Mouse (Mus musculus) kidney, embryonic 14.5 days (tissue): ENCODE measurements around the gene Trim63. TPM values are rescaled to one million over a fixed set of nuclear protein-coding genes. Genes with fewer than 3 reads are reported as not detected.

Experiments used
- polyA plus RNA-seq: library from polyadenylated mRNA; unstranded; fragments of >200 nt; fragmentation: Nextera tagmentation; extraction: Ambion mirVana; gene quantifications from 2 replicates; pipeline ENCODE4 v1.2.1, GENCODE M21; 2014

Gene Trim63
- polyA plus RNA-seq, 1 experiment from 2014 or later, result 0.88 TPM

Other genes with a start within 250 kb of the Trim63 start
- gene Cd52, start 220.0 kb upstream of the Trim63 start, polyA plus RNA-seq, result 8.9 and 12.1 TPM in 2 replicates
- gene Ubxn11, start 212.6 kb upstream of the Trim63 start, polyA plus RNA-seq, result 9.3 and 12.4 TPM in 2 replicates
- gene Sh3bgrl3, start 186.3 kb upstream of the Trim63 start, polyA plus RNA-seq, result 424 TPM in 2 replicates
- 98.0 and 123 TPM in 2 replicates for gene Cep85, start 128.0 kb upstream of the Trim63 start, polyA plus RNA-seq
- 0.34 and 0.50 TPM in 2 replicates for gene Gm7534, start 112.1 kb upstream of the Trim63 start, polyA plus RNA-seq
- 0.26 and 0.37 TPM in 2 replicates for gene Catsper4, start 87.7 kb upstream of the Trim63 start, polyA plus RNA-seq
- gene Cnksr1, start 76.7 kb upstream of the Trim63 start, polyA plus RNA-seq, result 5.0 and 6.4 TPM in 2 replicates
- gene E130218I03Rik, start 71.5 kb upstream of the Trim63 start, polyA plus RNA-seq, result 0.41 TPM in 1 of 2 replicates, not detected in the other
- 17.5 and 18.9 TPM in 2 replicates for gene Zfp593, start 69.5 kb upstream of the Trim63 start, polyA plus RNA-seq
- gene Gm30191, start 68.2 kb upstream of the Trim63 start, polyA plus RNA-seq, result not detected in 2 replicates
- gene Grrp1, start 61.0 kb upstream of the Trim63 start, polyA plus RNA-seq, result 9.2 and 12.8 TPM in 2 replicates
- 14.9 and 18.8 TPM in 2 replicates for gene Pdik1l, start 27.2 kb upstream of the Trim63 start, polyA plus RNA-seq
- gene Slc30a2, start 28.1 kb downstream of the Trim63 start, polyA plus RNA-seq, result 0.09 and 0.11 TPM in 2 replicates
- 0.20 and 0.23 TPM in 2 replicates for gene Extl1, start 68.7 kb downstream of the Trim63 start, polyA plus RNA-seq
- 8.4 and 12.3 TPM in 2 replicates for gene Pafah2, start 81.2 kb downstream of the Trim63 start, polyA plus RNA-seq
- gene Stmn1, start 153.2 kb downstream of the Trim63 start, polyA plus RNA-seq, result 1,829 and 1,880 TPM in 2 replicates
- gene Paqr7, start 181.6 kb downstream of the Trim63 start, polyA plus RNA-seq, result 0.57 and 0.73 TPM in 2 replicates
- 5.9 and 20.7 TPM in 2 replicates for gene Aunip, start 195.9 kb downstream of the Trim63 start, polyA plus RNA-seq
- gene Mtfr1l, start 220.3 kb downstream of the Trim63 start, polyA plus RNA-seq, result 114 and 130 TPM in 2 replicates
- 15.6 and 19.5 TPM in 2 replicates for gene Selenon, start 237.0 kb downstream of the Trim63 start, polyA plus RNA-seq